Mouse (Mus musculus) urinary bladder, adult 18-20 months (tissue): ENCODE data around the gene Gm5269.

Source experiments
- DNase-seq, 2 experiments: peaks; one replicate each; pipeline ENCODE4 v3.0.0; 2022; ENCODE audit warnings: low spot score in 2 of 2, mixed read lengths in 2 of 2

Gene Gm5269

DNA sequence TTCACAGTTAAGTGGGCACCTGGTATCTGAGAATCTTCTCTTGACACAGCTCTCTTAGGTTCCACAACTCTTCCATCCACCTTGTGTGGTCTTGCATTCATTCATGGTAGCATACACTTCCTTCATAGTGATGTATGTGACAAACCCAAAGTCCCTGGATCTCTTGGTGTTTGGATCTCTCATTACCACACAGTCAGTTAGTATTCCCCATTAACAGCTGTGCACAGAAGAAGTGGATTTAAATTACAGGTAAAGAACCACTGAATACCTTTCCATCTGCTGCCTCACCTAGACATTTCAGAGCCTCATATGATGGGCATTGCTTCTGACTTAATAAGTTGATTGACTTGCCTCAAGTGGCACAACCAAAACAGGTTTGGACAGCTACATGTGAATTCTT is at the start of gene Gm5269:
Gene Gm5269 (minus strand): TSS at position 101 of the 400 bp plus-strand sequence.
- no peak for DNase-seq

DNA sequence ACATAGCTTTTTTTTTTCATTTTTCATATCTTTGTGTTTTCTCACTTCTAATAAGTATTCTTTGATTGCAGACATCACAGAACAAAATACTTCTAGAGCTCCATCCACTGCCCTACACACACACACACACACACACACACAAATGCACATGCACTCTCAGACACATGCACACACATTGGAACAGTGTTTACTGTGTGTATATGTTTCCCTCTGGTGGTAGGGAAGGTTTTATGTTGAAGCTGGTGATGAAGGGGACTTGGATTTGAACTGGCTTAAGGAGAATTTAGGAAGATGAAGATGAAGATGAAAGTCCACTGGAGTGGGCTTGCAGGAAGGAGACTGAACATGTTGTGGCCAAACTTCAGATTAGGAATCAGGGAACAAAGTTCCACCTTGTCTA is 41.1 kb upstream of the Gm5269 start:
- DNase-seq: no peak

DNA sequence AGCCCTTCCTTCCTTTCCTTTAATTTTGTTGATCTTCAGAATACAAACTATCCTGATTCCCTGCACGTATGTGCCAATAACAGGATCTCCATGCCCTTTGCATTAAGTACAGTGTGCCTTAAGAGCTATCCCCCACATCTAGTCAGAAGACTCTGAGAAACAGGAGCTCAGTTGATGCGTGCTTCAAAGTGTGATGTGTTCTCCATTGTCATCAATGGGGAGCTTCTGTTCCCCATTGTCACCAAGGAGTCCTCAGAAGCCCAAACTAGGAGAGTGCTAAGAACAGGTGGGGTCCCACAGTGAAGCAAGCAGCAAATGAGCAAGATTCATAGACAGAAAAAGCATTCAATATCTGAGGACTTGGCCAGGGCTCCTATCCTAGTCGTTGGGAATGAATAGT is 36.8 kb upstream of the Gm5269 start:
- DNase-seq: no peak

DNA sequence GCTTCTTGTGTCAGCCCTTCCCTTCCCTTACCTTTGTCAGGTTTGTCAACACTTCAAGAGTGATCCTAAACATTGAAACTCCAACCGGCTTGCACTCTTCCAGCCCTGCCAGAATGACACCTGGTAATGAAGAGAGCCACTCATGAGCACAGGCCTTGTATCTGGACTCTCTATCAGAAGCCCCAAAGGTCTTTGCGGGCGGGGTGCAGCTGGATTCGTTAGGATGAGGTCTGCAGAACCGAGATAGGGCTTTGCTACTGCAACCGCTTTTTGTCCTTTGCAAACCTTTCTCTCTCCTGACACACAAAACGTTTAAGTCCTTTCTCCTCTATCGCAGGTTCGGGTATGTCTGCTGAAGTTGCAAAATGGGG is 36.3 kb upstream of the Gm5269 start, which contains the start of gene Slc40a1:
Gene Slc40a1 (minus strand): TSS at position 131 of the 371 bp plus-strand sequence.
- DNase-seq: no peak

DNA sequence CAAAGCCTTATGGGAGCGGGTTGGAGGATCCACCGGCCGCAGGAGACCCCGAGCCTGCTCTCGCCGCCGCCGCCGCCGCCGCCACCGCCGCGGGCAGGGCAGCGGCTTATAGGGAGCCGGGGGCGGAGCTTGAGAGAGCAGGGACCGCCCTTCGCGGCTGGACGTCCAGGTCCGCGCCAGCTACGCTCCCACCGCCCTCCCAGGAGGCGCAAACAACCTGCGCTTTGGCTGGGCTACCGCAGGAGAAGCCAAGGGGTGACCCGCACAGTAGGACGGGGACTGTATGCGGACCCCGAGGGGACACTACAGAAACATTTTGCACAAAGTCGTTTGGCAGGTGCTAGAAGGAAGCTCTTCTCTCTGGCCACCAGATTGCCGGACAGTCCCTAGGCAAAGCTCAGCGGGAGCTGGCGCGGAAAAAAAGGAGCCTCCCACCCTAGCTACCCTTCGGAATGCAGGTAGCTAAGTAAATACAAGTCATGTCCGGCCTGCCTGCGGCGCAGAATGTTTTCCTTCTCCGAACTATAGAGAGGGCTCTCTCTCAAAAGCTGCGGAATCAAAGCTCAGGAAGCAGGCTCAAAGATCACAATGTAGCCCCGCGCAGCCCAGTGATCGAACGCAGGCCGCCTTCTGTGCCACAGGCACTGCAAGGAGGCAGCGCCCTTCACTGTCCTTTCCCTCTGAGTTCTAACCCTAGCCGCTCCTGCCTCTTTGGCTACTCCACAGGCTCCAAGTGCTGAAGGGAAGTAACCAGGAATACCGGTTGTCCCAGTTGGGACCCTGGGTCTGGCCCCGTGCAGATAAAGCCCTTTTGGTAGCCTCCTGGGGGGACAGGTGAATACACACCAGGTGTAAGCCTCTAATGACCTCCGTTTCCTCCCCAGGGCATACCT is 35.7 kb upstream of the Gm5269 start:
- peak; percentile 65 to 68 for DNase-seq

DNA sequence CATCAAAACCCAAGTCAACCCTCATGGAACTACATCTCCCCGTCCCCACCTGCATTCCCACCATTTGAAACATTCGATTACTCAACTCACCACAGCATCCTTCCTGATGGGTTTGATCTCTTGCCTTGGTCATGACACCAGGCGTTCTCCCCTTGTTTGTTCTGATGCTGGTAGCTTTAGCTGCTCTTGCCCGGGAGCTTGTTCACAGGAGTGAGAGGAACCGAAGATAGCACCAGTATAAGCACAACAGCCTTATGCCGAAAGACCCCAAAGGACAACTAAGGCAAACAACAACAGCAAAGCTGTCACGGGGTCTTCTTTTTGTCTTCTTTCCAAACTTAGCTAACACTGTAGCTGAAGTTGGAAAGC is 35.0 kb upstream of the Gm5269 start:
- DNase-seq: no peak

DNA sequence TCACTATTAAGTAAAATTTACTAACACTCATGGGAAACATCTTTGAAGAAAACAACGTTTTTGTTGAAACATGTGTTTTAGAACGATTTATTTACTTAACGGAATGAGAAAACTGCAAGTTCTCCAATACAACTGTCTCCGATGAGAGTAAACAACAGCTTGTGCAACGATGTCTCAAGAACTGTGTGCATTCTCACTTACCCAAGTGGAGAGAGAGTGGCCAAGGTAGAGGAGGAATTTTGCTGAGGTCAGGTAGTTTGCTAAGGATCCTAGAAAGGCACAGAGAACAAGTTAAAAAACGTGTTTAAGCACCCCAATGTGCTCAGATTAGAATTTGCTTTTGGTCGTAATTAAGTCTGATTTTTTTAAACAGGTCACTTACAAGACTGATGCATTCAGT is 34.4 kb upstream of the Gm5269 start:
- DNase-seq: no peak

DNA sequence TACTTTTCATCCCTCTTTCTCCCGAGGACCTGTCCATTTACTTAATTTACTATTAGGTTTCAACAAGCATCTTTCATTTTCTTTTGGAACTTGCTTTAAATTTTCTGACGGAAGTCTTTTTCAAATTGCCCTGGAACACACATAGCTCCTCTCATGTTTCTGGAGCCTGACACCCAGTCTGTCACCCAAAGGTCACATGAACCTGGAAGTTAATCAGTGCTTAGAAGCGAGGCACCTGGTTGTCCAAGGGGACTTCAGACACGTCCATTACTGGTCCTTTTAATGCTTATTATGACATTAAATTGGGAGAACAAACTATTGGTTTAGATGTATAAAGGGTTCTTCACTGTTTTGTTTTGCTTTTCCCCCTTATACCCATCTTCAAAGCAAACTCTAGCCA is 33.2 kb upstream of the Gm5269 start:
- no peak for DNase-seq

DNA sequence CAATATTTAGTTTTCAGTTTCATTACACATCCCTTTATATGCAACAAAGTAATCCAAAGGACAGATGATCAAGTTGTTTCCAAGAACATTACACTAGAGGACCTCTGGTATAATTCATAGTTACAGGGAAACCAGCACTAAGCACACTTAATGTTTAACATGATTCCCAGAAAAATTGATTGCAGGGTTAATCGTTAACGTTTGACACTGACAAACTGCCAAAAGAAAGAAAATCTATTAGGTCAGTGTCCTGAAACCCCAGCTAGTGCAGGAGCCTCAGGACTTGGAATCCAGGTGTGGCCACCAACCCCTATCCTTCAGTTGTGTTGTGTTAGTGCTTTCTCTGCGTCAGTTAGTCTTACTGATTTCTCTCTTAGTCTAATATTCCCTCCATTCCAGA is 30.6 kb upstream of the Gm5269 start:
- DNase-seq: no peak

DNA sequence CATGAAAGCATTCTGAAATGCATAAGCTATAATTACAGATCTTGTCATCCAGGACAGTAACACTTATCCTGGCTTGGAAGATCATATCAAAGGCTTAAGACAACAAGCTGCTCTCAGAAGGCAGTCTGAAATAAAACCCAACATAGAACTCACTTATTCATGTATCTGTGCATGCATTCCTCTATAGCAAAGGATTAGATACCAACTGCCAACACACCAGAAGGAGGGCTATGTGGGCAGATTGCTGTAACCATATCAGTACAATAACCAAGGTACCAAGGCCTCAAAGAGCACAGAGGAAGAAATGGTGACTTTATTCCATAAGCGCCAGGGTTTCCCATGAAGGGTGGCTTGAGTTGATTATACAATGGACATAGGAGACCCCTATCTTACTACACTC is 29.7 kb upstream of the Gm5269 start:
- no peak for DNase-seq

DNA sequence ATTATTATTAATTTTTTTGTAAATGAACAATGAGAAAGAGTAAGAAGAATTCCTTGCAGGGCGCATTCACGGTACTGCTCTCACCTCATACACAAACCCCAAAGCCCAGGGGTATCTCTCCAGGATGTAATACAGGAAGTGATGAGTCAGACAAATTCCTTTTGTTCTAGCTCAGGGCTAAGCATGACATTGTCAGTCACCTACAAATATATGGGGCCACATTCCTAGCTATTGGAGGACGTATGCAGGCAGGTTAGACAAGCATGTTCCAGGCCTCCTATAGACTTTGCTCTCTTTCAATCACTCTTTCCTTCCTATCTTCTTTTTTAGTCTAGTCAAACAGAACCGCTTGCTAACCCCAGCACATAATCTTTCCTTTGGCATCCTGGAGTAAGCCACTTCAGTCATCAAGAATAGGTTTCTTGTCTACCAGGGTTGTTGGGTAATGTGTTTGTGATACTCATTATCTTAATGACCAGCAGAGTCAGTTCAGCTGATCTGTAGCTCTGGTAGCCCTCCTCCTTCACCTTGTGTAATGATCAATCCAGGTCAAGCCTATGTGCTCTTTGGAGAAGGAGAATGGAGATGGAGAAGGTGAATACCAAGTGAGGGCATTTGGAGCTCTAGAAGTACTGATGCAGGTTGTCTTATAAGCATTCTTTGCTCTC is 27.2 kb upstream of the Gm5269 start:
- DNase-seq: no peak

DNA sequence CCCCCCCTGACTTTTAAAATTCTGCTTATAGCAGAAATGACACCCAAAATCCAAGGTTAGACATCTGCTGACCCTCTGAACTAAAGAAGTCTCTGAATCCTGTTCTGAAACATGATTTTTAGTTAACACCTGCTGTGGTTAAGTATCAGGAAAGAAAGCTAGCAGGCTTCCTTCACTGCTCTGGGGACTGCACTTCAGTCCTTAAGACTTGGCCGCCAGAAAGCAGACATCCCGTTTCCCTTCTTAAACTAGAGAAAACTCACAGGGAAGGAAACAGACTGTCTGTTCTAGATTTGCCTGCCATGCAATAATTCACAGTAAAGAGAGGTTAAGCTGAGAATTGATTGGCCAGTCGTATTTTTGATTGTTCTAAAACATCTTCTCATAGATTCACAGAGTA is 26.1 kb upstream of the Gm5269 start:
- DNase-seq: no peak

DNA sequence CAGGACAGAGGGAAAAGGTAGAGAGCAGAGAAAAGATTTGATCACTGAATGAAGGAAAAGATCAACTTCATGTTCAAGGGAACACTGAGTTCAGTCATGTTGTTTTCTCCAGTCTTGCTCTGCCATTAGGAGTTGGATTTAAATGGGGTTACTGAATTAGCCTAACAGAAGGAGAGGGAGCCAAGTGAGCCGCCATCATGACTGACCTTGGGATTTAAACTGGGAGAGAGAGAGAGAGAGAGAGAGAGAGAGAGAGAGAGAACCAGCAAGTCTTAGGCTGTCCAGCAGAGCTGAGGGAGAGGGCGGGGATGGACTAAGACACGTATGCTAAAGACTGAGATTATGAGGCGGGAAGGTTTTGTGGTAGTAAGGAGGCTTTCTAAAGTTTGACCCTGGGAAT is 24.2 kb upstream of the Gm5269 start:
- no peak for DNase-seq

DNA sequence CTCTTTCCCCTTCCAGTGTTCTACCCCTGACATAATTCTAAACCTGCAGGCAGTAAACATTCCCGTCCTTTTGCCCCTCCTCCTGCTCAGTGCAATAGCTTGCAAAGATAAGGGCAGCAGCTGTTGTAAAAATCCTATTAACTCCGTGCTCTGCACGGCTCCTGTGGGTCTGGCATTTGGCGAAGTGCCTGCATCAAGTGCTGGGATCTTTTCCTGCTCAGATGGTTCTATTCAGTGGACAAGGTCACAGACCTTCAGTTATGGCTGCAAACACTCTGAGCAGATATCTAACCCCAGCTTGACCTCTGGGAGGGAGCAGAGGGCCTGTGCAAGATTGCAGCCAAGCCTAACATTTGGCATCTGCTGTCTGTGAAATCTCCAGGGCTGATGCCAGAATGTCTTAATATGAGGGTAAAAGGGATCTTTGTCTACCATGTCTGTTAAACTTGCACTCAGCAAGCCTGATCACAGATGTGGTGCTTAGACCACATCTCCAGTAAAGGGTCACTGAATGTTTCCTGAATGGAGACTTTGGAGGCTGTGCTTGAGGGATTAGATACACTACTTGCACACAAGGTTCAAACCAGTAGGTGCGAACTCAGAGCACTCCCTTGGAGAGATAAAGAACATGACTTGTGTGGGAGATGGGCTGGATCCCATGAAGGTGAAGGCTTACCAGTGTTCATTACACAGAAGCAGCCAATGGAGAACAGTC is 15.2 kb upstream of the Gm5269 start:
- peak; percentile 10 to 24 for DNase-seq

DNA sequence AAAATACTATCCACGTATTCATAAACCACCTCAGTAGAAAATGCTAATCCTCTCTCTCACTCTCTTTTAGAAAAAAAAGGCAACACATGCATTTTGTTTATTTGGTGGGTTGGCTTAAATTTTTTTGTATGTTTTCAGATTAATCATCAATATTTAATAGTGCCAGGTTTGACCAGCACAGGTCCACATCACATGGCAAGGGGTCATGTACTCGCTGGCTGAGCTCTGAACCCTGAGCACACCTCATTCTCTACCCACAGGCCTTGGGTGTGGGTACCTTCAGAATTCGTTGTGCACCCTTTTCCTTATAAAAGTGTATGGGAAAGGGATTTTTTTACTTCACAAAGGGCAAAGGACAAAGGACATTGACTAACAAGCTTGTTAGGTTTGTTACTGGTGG is 14.1 kb upstream of the Gm5269 start:
- DNase-seq: no peak

DNA sequence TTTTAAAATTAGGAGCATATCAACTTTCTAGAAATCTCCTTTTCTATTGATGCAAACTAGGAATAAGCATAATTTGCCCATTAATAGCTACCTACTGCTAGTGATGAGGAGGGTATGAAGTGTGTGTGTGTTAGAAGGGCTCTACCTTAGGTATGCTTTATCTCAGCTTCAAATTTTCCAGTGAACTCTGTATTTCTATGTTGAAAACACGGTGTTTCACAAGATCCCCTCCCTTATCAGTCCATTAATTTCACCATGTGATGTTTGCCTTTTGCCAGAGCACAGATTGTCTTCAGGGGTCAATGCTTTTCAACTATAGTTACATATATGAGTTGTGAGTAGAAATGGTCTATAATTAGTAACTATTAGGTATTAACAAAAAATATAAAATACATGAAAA is 8.0 kb upstream of the Gm5269 start:
- no peak for DNase-seq

DNA sequence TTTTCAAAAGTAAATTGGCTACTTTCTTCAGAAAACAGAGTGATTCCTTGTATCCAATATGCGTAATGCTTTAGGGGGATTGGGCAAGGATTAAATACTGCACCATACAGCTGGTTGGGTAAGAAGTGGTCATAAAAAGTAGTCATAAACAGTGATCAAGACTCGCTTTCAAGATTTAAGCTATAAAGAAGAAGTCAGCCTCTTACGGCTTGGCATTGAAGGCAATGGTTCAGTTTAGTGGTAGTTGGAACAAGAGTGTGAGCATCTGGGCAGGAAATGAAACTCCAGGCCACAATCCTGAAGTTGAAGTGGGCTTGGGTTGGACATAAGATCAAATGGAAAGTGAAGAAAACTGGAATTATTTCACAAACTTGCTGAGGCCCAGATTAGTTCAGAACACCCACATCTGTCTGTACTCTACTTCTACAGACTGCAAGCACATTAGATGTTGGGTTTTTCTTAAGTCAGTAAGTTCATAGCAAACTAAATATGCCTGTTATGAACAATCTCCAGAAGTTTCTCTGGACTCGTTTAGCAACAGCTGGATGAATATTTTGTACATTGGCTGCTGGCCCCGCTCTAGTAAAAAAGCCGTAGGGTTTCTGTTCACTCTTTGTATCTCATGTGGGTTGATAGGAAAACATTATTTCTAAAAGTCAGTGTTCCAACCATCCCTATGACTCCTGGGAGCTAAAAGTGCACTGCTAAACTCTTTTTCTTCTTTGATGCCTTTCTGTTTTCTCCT is 4.3 kb upstream of the Gm5269 start:
- no peak for DNase-seq

DNA sequence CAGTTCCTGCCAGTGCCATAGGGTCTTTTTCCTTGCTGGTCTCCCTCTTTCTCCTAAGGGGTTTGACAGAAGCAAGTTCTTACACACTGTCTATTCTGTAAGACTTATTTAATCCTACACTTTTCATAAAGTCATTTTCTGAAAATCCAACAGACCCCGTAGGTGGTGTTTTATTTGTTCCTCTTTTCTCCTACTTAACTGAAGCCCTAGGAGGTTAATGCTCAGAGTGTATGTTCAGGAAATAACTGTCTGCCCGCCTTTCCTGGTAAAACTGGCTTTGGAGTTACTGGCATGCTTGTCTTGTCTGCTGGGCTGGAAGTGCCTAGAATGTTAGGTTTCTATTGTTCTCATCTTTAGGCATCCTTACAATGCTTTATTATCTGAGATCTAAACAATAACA is 1.9 kb upstream of the Gm5269 start:
- DNase-seq: no peak

DNA sequence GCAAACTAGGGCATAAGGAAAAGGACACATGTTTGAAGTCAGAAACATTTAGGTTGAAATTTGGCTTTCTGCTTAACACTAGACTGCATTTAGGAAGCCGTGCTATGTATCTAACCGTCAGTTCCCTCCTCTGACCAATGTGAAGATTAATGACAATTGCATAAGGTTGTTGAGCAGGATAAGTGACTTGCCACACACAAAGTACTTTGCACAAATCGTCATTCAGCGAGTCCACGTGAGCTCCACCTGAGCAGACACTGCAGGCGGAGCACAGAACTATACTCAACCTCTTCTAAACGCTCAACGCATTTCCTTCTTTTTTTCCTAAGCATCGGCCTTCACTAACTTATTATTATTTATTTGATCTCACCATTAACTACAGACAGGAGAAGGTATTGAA is 3.3 kb downstream of the Gm5269 start:
- no peak for DNase-seq

DNA sequence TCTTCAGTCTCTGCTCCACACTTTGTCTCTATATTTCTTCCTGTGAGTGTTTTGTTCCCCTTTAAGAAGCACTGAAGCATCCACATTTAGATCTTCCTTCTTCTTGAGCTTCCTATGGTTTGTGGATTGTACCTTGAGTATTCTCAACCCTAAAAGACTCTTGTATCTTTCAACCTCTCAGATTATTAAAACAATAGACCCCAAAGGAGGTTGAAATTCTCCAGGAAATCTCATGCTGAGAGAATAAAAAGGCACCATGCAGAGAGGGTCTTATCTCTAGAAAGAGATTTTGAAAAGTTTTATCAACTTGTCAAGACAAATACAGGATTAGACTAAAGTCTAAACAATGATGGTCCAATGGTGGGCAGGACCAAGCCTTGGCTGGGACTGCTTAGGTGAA is 6.7 kb downstream of the Gm5269 start:
- DNase-seq: no peak

DNA sequence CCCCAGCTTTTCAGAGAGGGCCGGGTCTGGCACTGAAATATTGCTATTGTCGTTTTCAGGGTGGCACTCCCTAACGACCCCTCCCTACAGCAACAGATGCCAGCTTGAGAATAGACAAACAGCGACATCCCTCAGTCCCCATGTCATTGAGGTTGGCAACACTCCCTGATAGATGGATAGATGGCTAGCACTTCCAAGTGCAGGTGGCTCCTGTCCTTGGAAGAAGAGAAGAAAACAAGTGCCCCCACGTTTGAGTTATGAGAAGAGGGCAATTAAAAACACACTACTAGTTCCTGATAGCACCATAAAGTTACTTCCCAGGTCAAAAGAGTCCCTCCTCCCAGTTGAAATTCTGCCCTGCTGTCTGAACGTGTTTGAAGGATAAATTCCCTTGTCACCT is 8.0 kb downstream of the Gm5269 start:
- DNase-seq: no peak

DNA sequence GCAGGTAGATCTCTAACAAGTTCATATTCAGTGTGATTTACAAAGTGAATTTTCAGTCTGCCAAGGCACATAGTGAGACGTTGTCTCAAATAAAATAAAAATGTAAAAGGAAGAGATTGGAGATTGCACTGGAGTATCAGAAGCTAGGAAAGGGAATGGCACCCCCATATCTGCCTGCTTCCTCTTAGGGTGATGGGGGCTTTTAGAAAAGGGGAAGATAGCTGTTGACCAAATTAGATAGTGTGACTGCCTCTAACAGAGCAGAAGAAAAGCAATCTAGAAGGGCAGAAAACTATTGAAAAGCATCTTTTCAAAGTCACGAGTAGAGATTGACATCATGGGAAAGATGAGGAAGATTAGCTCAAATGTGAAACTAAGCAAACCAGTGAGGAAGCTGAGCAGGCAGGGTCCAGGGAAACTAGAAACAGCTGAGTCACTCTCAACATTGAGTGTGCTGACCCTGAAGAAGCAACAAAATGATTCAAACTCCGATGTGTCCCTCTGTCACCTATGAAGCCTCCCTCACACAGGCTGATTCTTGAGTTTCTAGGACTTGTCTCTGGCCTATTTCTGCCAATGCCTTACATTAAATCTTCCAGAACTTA is 8.7 kb downstream of the Gm5269 start:
- no peak for DNase-seq
